32 mouse cellular contexts compared by ENCODE assay signal in genomic region chr2:103754614-103755013, GRCm38 (mm10). TPM values are rescaled to one million over a fixed set of nuclear protein-coding genes. Genes with fewer than 3 reads are reported as not detected.
DNase-seq lines count a peak whose midpoint lies in the region; ATAC-seq lines count a peak whose summit lies in the region.
"Had no signal": no experiment of that assay in that cellular context is flagged by ENCODE, and none has a peak within 500 bp of the region (broad histone marks: within the 10 kb centered on the region; RNA-seq: fewer than 3 reads in every experiment).

No protein-coding gene starts in this region.

- H3K4me1 ChIP-seq in liver, embryonic 11.5 days (replicated peaks; ENCODE audit: control insufficient read depth, insufficient read depth, low read length): no peaks in the 10 kb centered on the region
- H3K4me1 ChIP-seq in forebrain, embryonic 16.5 days (replicated peaks; ENCODE audit: control insufficient read depth, insufficient read depth, low read length): no peaks in the 10 kb centered on the region
- H3K4me1 ChIP-seq: heart, embryonic 12.5 days; heart, embryonic 15.5 days; intestine, embryonic 15.5 days had no signal

- no peaks in the 10 kb centered on the region for H3K27me3 ChIP-seq in liver, embryonic 11.5 days (replicated peaks; ENCODE audit: control insufficient read depth, insufficient read depth, low read length)
- no peaks in the 10 kb centered on the region for H3K27me3 ChIP-seq in forebrain, embryonic 16.5 days (replicated peaks; ENCODE audit: control insufficient read depth, insufficient read depth, low read length)
- H3K27me3 ChIP-seq: CH12.LX; embryonic facial prominence, embryonic 13.5 days; forebrain, embryonic 12.5 days; forebrain, embryonic 15.5 days; heart, embryonic 12.5 days; heart, embryonic 15.5 days; intestine, embryonic 15.5 days; Patski had no signal

- WGBS in liver, embryonic 11.5 days: 75% methylated on average over 3 of the region's 3 CpGs
- 93% methylated on average over 3 of the region's 3 CpGs for WGBS in forebrain, embryonic 16.5 days

- no peak overlapping the region for H3K9ac ChIP-seq in liver, embryonic 11.5 days (ENCODE audit: low read depth, low read length)
- H3K9ac ChIP-seq in forebrain, embryonic 16.5 days (replicated peaks; ENCODE audit: low read depth, low read length): no peak overlapping the region
- H3K9ac ChIP-seq: embryonic facial prominence, embryonic 13.5 days; forebrain, embryonic 12.5 days; forebrain, embryonic 15.5 days; heart, embryonic 12.5 days; heart, embryonic 15.5 days; hindbrain, embryonic 14.5 days; intestine, embryonic 15.5 days had no signal

- ATAC-seq in liver, embryonic 11.5 days (replicated peaks; ENCODE audit: low FRiP score): no peak
- ATAC-seq in CD4-positive, CD25-positive, alpha-beta regulatory T cell, adult 4 months: peak; percentile 59
- ATAC-seq in inflammation-experienced regulatory T-cells, adult 6 months: peak; percentile 65
- ATAC-seq in forebrain, embryonic 16.5 days: no peak
- ATAC-seq: forebrain, embryonic 15.5 days; hindbrain, postnatal 0 days; intestine, embryonic 15.5 days; Patski had no signal

- no peak overlapping the region for H3K27ac ChIP-seq in liver, embryonic 11.5 days (ENCODE audit: low read depth, low read length)
- no peak overlapping the region for H3K27ac ChIP-seq in forebrain, embryonic 16.5 days (ENCODE audit: low read length)
- H3K27ac ChIP-seq: embryonic facial prominence, embryonic 10.5 days; embryonic facial prominence, embryonic 13.5 days; forebrain, embryonic 12.5 days; forebrain, embryonic 15.5 days; heart, embryonic 15.5 days; hindbrain, embryonic 14.5 days; hindbrain, postnatal 0 days; intestine, embryonic 15.5 days had no signal

- no peak overlapping the region for H3K4me2 ChIP-seq in liver, embryonic 11.5 days
- no peak overlapping the region for H3K4me2 ChIP-seq in forebrain, embryonic 16.5 days (ENCODE audit: low read length)
- H3K4me2 ChIP-seq: embryonic facial prominence, embryonic 13.5 days; forebrain, embryonic 12.5 days; forebrain, embryonic 15.5 days; heart, embryonic 12.5 days; heart, embryonic 15.5 days; hindbrain, embryonic 14.5 days; intestine, embryonic 15.5 days had no signal

- no peaks in the 10 kb centered on the region for H3K9me3 ChIP-seq in liver, embryonic 11.5 days (ENCODE audit: control insufficient read depth, low read length)
- H3K9me3 ChIP-seq in forebrain, embryonic 16.5 days (ENCODE audit: control insufficient read depth, low read length): no peaks in the 10 kb centered on the region
- H3K9me3 ChIP-seq: embryonic facial prominence, embryonic 10.5 days; embryonic facial prominence, embryonic 13.5 days; forebrain, embryonic 12.5 days; forebrain, embryonic 15.5 days; G1E; heart, embryonic 12.5 days; heart, embryonic 15.5 days; intestine, embryonic 15.5 days had no signal

- no peak overlapping the region for H3K4me3 ChIP-seq in liver, embryonic 11.5 days (ENCODE audit: low read depth, low read length)
- no peak overlapping the region for H3K4me3 ChIP-seq in forebrain, embryonic 16.5 days (replicated peaks; ENCODE audit: low read length)
- H3K4me3 ChIP-seq: embryonic facial prominence, embryonic 10.5 days; embryonic facial prominence, embryonic 13.5 days; erythroblast, embryonic 14.5 days; forebrain, embryonic 12.5 days; forebrain, embryonic 15.5 days; heart, embryonic 12.5 days; heart, embryonic 15.5 days; intestine, embryonic 15.5 days had no signal

- DNase-seq in liver, embryonic 11.5 days (ENCODE audit: low spot score): peak; percentile 16
- DNase-seq in liver: no peak
- DNase-seq in CD4-positive helper T cell, adult 2 months (ENCODE audit: low read depth, low spot score): peak; percentile 37
- no peak for DNase-seq in neural tube, embryonic 10.5 days (ENCODE audit: extremely low spot score, low spot score)
- DNase-seq: adrenal gland, adult 8-10 months; adrenal gland, postnatal 25 days; B cell, adult 2 months; cerebellum, adult 11-12 months; cerebellum, adult 8-10 months; cerebellum, postnatal 10 days; cerebellum, postnatal 36 days; embryo, embryonic 11 days; gastrocnemius, postnatal 10 days; gastrocnemius, postnatal 36 days; heart, postnatal 10 days; heart, postnatal 36 days had no signal

- H3K36me3 ChIP-seq in liver, embryonic 11.5 days (ENCODE audit: control insufficient read depth, insufficient read depth, low read length): peaks cover 44% of the 10 kb centered on the region
- peaks cover 7% of the 10 kb centered on the region for H3K36me3 ChIP-seq in forebrain, embryonic 16.5 days (ENCODE audit: control insufficient read depth, insufficient read depth)

RNA-seq across cellular contexts. Expression of gene Nat10, which starts 6.5 kb away (rescaled TPM):
- polyA plus RNA-seq in liver, embryonic 11.5 days (2014; fragmentation: Nextera tagmentation; extraction: Ambion mirVana): 55.1 and 58.8 TPM in 2 replicates
- 10 to 100 TPM; 26.2 to 39.1 TPM for polyA plus RNA-seq in CD4-positive, CD25-positive, alpha-beta regulatory T cell, adult 4 months (2017; shearing (Covaris generic))
- polyA plus RNA-seq in inflammation-experienced regulatory T-cells, adult 6 months (2017; shearing (Covaris generic)): 10 to 100 TPM; 27.3 to 32.2 (median 29.9) TPM
- 26.9 and 32.2 TPM in 2 replicates for polyA plus RNA-seq in forebrain, embryonic 16.5 days (2015; fragmentation: Nextera tagmentation; extraction: Ambion mirVana)

RNA-seq across cellular contexts. Expression of gene Caprin1, which starts 42.8 kb away (rescaled TPM):
- 345 and 405 TPM in 2 replicates for polyA plus RNA-seq in liver, embryonic 11.5 days (2014; fragmentation: Nextera tagmentation; extraction: Ambion mirVana)
- 10 to 100 TPM; 84.9 to 89.3 TPM for polyA plus RNA-seq in CD4-positive, CD25-positive, alpha-beta regulatory T cell, adult 4 months (2017; shearing (Covaris generic))
- polyA plus RNA-seq in inflammation-experienced regulatory T-cells, adult 6 months (2017; shearing (Covaris generic)): 100 to 1,000 TPM in 1 of 3 experiments, 10 to 100 TPM in 2; 79.8 to 102 (median 98.3) TPM
- polyA plus RNA-seq in forebrain, embryonic 16.5 days (2015; fragmentation: Nextera tagmentation; extraction: Ambion mirVana): 472 and 511 TPM in 2 replicates

Comparison
In these comparisons a context has a peak if more than half of its experiments do, and no peak if none do; other contexts are left out.
1. DNase-seq: peak in liver, embryonic 11.5 days (single experiment) and CD4-positive helper T cell, adult 2 months (single experiment); none in liver (single experiment) and neural tube, embryonic 10.5 days (single experiment).
2. ATAC-seq: peak in CD4-positive, CD25-positive, alpha-beta regulatory T cell, adult 4 months (single experiment) and inflammation-experienced regulatory T-cells, adult 6 months (single experiment); none in liver, embryonic 11.5 days (single experiment) and forebrain, embryonic 16.5 days (single experiment).